Mouse (Mus musculus) frontal cortex, postnatal 25 days (tissue): ENCODE measurements around the gene Gm7030.
"Not testable (repeated sequence)": the region's sequence is repeated elsewhere in the genome, so short reads cannot be mapped to it uniquely, and the experiment has no call there.

ENCODE experiments used
- DNase-seq, 2 experiments: peaks; one replicate each; pipeline ENCODE4 v3.0.0; 2022; ENCODE audit warnings: low spot score in 2 of 2

Gm7030 gene

DNA sequence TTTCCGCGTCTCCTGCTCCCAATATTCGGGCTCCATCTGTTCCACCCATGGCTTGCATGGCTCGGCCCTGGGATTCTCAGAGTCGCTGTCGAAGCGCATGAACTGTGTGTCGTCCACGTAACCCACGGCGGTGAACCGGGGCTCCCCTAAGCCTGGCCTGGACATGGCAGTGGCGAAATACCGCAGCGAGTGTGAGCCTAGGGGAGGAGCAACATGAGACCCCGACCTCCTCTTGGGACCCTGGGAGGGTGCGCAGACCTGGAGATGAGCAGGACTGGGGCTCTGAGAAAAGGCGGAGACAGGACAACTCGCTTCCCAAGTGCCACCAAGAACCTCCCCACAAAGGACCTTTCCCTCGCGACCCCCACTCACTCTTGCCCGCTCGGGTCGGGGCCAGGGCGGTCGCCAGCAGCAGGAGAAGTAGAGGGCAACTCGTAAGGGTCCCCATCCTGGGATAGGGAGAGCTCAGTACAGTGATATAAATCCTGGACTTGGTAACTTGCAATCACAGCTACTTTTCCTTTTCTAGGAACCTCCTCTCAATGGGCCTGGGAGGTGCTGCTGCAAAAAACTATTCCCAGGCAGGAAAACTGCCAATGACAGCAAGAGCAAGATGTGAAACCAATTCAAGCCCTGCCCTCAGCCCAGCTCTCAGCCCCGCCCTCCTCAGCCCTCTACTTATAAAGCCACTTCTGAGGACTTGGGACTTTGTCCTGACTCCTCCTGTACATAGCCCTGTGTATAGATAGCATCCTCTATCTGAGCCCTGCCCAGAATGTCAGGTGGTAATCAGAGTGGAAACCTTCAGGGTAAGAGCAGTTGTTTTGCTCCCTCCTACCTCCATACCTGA, at the start of gene Gm7030:
TSS of gene Gm7030 (minus strand) at position 458 of the 850 bp plus-strand sequence.
- not testable (repeated sequence) for DNase-seq

DNA sequence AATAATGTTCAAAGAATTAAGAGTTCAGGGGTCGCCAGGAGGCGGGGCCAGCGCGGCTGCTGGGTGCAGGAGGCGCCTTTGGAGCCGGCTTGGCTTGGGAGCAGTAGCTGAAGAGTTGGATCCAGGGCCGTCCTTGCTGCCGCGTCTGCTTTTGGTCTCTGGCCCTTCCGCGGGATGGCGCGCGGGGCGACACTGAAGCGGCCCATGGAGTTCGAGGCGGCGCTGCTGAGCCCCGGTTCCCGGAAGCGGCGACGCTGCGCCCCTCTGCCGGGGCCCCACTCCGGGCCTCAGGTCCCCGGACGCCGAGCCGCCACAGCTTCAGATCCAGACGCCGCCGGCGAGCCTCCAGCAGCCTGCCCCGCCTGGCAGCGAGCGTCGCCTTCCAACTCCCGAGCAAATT, 49.7 kb upstream of the Gm7030 start:
- DNase-seq: not testable (repeated sequence)

DNA sequence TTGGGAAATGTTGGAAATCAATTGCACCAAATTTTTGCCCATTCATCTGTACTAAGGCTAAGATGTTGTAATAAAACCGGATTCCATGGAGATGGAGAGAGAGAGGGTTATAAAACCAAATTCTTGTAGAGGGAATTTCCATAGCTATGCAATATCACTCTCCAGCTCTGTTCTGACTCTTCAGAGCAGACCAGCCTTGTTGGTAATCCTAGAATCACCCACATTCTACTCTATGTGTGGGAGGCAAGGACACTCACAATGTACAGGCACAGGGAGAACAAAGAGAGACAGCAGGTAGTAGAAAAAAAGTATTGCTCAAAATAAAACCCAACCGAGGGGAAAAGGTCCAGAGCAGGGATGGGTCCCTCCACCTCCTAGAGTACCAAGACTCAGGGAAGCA, 46.9 kb upstream of the Gm7030 start:
- not testable (repeated sequence) for DNase-seq

DNA sequence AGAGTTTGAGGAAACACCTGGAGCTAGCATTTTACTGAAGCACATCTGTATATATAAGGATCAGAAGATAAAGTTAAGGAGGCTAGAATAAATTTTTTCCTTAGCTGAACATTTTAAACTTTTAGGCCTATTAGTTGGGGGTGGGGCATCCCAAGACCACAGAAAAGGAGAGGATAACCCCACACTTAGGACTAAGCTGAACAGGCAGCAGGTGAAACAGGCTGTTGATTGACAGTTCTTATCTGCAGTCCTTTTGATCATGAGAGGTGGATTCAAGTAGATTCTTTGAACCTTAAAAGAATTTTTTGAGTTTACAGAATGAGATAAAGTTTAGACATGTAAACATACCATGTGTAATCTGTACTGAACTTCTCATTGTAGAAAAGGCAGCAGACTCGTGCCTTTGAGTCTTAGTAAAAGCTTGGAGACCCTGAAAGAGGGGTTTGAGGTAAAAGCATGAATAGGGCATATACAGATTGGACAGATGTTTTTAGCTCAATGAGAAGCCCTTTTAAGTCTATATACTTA, 41.1 kb upstream of the Gm7030 start:
- no peak for DNase-seq

DNA sequence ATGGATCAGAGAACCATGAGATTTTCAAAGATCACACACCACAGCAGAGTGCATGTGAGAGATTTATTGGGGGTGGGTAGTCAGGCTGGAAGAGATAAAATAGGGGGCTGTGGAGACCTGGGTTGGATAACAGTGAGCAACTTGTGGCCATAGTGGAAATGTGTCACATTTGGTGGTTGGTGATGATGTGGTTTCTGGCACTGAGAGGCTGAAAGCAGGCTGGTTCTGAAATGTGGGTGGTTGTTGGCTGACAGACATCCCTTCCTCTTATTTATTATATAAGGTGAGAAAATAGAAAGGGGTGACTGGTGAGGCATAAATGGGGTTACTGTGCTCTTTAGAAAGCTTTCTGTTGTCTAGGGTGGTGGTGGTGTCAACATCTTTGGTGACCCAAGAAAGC, 40.5 kb upstream of the Gm7030 start:
- no peak for DNase-seq

DNA sequence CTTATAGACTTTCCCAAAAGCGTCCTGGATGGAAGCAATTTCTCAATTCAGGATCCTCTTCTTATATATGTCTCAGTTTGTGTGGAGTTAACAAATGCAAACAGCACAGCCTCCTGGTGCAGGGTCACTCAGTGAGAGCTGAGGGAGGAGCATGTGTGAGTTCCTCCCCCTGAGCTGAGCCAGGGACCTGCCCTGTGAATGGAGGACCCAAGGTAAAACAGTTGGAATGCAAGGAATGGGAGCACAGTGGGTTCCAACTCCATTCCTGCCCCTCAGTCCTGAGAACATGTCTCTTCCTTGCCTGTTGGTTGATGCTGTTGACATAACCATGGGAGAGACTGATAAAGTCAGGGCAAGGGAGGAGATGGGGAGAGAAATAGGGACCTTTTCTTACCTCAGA, 39.9 kb upstream of the Gm7030 start:
- DNase-seq: not testable (repeated sequence)

DNA sequence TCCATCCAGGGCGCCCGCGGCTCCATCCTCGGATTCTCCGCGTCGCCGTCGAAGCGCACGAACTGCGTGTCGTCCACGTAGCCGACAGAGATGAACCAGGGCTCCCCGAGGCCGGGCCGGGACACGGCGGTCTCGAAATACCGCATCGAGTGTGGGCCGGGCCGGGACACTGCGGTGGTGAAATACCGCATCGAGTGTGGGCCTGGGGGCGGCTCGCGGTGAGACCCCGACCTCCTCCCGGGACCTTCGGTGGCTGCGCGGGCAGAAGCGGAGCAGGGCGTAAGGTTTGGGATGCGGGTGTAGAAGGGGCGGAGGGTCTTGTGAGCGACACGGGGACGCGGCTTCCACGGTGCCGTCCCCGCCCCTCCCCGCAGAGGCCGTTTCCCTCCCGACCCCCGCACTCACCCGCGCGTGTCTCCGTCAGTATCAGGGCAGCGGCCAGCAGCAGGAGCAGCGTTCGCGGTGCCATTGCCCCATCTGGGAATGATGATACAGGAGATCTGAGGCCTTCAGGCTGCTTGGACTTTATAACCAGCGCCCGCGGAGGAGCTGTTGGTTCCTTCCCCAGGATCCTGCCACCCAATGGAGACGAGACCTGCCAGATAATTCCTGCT, 38.9 kb upstream of the Gm7030 start, which contains the start of gene Gm8909:
TSS of gene Gm8909 (minus strand) at position 499 of the 614 bp plus-strand sequence.
- no peak for DNase-seq

DNA sequence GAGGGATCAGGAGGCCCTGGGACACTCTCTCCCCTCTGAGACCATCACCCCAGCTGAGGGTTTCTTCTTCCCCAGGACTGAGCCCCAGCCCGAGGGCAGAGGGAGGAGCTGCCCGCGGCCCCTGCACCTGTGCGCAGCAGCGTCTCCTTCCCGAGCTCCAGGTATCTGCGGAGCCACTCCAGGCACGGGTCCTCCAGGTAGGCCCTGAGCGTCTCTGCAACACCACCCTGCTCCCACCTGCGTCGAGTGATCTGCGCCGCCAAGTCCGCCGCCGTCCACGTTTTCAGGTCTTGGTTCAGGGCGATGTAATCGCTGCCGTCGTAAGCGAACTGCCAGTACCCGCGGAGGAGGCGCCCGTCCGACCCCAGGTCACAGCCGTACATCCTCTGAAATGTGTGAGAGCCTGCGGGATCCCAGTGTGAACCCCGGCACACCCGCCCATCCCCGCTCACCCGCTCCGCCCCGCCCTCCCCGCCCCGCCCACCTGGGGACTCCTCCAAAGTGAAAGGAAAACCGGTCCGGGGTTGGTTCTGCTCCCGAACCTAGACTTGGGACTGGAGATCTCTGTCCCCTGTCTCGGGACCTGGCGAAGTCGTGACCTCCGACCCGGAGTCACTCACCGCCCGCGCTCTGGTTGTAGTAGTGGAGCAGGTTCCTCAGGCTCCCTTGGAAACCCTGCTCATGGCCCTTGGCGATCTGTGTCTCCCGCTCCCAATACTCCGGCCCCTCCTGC, 38.2 kb upstream of the Gm7030 start:
- DNase-seq: no peak

DNA sequence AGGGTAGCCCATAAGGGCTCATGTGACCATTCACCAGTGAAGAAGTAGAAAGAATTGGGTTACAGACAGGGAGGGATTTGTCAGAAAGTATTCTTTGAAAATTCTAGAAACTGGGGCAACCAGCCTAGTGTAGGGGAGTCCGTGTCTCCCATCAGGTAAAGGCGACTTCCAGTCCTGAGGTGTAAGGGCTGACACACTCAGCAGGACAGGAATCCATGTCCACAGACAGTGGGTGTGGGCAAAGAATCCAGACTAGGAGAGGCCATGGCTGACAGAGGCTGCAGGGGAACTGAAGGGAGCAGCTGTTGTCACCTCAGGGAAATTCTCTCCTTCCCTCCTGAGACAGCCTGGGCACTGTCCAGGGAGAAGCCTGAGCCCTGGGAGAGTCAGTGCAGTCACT, 37.7 kb upstream of the Gm7030 start:
- not testable (repeated sequence) for DNase-seq

DNA sequence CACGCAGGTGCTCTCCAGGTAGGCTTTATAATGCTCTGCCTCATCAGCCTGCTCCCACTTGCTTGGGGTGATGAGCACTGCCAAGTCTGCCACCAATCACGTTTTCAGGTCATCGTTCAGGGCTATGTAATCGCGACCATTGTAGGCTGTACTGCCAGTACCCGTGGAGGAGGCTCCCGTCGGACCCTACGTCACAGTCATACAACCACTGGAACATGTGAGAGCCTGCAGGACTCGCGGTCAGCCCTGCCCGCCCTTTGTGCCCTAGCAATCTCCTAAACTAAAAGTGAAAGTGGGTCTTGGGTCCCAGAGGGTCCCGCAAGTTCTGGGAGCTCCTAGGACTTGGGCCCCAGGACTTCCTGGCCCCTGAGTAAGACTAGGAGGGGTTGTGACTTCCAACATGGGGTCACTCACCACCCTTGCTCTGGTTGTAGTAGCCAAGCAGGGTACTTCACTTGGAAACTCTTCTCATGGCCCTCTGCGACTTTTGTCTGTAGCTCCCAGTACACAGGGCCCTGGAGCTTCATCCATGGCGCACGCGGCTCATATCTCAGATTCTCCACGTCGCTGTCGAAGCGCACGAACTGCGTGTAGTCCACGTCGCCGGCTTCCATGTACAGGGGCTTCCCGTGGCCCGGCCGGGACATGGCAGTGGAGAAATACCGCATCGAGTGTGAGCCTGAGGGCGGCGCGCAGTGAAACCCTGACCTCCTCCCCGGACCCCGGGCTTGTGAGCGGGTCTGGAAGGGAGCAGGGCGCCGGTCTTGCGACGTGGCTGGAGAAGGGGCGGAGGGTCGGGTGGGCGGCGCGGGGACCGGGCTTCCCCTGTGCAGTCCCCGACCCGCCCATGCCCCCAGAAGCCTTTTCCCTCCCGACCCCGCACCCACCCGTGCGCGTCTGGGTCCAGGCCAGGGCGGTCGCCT, 32.2 kb upstream of the Gm7030 start:
- no peak for DNase-seq

DNA sequence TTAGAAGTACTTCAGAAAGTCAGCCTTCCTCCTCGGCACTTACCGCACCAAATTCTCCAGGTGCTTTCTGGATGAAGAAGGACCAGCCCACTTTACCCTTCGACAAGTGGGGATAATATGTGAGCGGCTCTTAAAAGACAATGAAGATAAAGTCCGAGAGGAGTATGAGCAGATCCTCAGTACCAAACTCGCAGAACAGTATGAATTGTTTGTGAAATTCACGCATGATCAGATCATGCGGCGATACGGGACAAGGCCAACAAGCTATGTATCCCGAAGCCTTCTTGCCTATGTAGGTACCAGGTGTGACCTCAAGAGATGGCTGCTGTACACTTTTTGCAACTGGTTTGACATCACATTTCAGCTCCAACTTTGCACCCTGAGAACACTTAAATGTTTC, 29.0 kb upstream of the Gm7030 start:
- DNase-seq: not testable (repeated sequence)

DNA sequence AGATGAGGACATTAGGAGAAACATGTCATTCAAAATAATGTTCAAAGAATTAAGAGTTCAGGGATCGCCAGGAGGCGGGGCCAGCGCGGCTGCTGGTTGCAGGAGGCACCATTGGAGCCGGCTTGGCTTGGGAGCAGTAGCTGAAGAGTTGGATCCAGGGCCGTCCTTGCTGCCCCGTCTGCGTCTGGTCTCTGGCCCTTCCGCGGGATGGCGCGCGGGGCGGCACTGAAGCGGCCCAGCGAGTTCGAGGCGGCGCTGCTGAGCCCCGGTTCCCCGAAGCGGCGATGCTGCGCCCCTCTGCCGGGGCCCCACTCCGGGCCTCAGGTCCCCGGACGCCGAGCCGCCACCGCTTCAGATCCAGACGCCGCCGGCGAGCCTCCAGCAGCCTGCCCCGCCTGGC, 28.6 kb upstream of the Gm7030 start:
- not testable (repeated sequence) for DNase-seq

DNA sequence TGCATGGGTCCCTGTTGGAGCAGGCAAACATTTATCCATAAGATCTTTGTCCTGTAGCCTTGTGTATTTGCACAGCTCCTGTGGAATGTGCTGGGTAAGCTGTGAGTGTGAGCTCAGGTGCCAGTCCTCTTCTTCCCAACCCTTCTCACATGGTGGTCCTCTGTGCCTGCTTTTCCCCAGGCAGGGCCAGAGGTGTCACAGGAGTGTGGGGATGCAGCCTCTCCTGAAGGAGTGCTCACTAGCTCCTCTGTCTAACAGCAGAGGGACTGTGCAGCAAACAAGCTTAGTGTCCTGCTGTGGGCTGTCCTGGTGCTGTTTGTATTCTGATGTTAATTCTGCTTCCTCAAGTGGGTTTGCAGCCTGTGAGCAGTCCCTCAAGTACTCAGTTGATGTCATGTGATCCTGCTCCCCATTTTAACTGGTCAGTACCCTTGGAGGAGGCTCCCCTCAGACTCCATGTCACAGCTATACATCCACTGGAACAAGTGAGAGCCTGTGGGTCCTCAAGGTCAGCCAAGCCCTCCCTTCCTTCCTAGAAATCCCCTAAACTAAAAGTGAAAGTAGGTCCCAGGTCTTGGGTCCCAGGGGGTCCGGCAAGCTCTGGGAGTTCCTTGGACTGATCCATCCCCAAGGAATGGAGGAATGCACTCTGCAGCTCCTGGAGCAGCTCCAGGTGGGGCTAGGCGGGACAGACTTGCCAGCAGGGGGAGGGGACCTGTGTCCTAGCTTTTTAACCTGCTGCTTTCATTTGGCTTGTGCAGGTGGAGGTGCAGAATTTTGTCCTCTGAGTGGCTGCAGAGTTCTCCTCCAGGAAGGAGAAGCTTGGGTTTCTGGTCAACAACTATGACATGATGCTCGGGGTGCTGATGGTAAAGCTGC, 25.3 kb upstream of the Gm7030 start:
- no peak for DNase-seq

DNA sequence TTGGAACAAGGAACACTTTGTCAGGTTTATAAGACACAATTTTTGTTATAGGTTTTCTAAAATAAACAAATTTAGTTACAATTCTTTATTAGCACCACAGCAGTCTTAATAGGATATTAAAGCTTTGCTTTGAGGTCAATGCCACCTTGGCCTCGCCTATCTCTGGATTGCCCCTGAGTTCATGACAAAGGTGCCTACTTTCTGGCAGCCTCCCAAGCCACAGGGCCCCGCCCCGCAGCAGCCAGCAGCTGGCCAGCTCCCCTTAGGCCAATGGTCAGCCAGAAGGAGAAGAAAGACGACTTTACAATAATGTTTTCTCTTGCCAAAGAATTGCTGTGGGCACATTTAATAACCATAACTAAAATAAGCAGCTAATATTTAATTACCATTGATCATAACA, 22.0 kb upstream of the Gm7030 start:
- not testable (repeated sequence) for DNase-seq

DNA sequence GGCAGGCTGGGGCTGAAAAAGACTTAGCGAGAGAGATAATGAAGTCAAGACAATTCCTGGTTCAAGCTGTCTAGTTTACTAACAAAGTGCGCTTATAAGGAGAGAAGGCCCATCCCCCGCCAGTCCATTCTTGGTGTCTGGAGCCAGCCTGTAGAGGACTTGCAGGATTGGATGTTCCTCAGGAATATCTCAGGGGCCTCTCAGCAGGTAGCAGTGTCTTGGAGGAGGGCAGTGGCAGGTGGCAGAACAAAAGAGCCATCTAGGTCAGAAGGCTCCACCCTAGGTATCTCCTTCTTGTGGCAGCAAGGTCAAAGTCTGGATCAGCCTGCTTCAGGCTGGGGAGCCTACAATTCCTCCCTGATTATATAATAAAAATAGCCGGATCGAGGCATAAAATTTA, 19.2 kb upstream of the Gm7030 start:
- DNase-seq: not testable (repeated sequence)

DNA sequence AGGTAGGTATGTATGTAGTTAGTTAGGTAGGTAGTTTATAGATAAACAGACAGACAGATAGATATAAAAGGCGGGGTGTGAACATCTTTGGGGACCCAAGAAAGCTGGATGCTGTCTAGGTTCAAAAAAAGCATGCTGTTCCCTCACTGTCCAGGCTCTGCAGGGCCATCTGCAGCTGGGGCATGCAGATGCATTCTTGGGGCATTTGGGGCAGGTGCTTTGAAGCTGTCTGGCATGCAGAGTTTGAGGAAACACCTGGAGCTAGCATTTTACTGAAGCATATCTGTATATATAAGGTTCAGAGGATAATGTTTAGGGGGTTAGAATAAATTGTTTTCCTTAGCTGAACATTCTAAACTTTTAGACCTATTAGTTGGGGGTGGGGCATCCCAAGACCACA, 17.7 kb upstream of the Gm7030 start:
- not testable (repeated sequence) for DNase-seq

DNA sequence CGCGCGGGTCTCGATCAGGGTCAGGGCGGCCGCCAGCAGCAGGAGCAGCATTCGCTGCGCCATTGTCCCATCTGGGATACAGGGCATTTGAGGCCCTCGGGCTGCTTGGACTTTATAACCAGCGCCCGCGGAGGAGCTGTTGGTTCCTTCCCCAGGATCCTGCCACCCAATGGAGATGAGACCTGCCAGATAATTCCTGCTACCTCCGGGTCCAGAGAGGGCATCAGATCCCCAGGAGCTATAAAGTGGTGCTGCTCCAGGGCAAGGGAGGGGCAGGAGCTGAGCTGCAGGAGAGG, 16.6 kb upstream of the Gm7030 start:
- not testable (repeated sequence) for DNase-seq

DNA sequence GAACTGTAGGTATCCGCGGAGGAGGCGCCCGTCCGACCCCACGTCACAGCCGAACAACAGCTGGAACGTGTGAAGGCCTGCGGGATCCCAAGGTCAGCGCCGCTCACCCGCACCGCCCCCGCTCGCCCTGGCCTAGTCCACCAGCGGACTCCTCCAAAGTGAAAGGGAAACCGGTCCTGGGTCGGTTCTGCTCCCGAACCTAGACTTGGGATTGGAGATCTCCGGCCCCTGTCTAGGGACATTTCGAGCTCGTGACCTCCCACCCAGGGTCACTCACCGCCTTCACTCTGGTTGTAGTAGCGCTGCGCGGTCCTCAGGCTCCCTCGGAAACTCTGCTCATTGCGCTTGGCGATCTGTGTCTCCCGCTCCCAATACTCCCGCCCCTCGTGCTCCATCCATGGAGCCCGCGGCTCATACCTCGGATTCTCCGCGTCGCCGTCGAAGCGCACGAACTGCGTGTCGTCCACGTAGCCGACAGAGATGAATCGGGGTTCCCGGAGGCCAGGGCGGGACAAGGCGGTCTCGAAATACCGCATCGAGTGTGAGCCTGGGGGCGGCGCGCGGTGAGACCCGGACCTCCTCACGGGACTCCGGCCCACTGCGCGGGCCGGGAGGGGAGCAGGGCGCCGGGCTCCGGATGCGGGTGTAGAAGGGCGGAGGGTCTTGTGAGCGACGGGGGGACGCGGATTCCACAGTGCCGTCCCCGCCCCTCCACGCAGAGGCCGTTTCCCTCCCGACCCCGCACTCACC, 16.1 kb upstream of the Gm7030 start:
- no peak for DNase-seq

DNA sequence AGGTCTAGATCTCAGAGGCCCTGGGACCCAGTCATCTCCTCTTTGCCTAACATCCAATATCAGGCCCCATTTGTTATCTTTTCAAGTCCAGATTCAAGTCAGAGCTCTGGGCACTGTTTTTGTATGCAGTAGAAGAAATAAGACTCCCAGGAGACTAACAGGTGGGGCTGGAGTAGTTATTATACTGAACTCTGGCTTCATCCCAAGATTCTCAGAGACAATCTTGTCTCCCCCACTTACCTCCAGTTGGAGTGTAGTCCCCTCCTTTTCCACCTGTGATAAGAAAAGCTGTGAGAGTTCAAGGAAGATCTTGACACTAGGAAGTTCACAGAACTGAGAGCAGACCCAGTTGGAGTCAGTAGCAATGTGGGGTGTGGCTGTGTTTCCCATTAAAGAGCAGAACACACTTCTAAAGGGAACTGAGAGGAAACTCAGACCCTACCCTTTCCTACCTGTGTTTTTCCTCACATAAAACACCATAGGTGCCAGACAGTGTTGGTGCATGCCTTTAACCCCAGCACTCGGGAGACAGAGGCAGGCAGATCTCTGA, 7.1 kb upstream of the Gm7030 start:
- not testable (repeated sequence) for DNase-seq
